Mouse (Mus musculus): Measurements from ENCODE around the gene Slc5a11. TPM values are rescaled to one million over a fixed set of nuclear protein-coding genes. Genes with fewer than 3 reads are reported as not detected.

Gene Slc5a11
- polyA plus RNA-seq, 1 experiment from 2014 or later, result 0.11 TPM

GRCm38 (mm10) chr7:123188462-123188861 is 26.1 kb upstream of the Slc5a11 start:
- Histone ChIP-seq H3K9me3 (replicated peaks; ENCODE audit: control insufficient read depth, low read length) (no peaks in the 10 kb centered on the region), H3K27me3 (ENCODE audit: control insufficient read depth, insufficient read depth, low read length) (no peaks in the 10 kb centered on the region), H3K4me1 (ENCODE audit: control insufficient read depth, insufficient read depth, low read length) (no peaks in the 10 kb centered on the region), H3K4me3 (ENCODE audit: low read length) (no peak overlapping the region), H3K9ac (ENCODE audit: low read length) (no peak overlapping the region), H3K27ac (ENCODE audit: low read length) (no peak overlapping the region), H3K4me2 (ENCODE audit: low read depth, low read length) (no peak overlapping the region), H3K36me3 (ENCODE audit: control insufficient read depth, insufficient read depth) (peaks cover 82% of the 10 kb centered on the region)
- no peak for ATAC-seq (replicated peaks; ENCODE audit: extremely low read depth, insufficient read depth, low FRiP score)
- WGBS, result 78% methylated on average over 3 of the region's 3 CpGs

DNA sequence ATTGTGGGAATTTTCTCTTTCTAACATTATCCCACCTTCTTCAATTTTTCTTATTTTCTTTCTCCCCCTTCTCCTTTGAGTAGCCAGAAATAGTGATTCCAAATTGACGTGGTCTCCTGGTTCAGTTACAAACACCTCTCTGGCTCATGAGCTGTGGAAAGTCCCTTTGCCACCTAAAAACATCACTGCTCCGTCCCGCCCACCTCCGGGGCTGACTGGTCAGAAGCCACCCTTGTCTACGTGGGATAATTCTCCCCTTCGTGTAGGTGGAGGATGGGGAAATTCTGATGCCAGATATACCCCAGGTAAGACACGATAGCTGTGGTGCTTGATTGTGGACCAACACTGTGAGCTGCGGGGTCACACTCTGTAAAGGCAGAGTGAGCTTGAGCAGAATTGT is 24.8 kb upstream of the Slc5a11 start:
- Histone ChIP-seq H3K36me3 (ENCODE audit: control insufficient read depth, insufficient read depth) (peaks cover 72% of the 10 kb centered on the region), H3K4me3 (ENCODE audit: low read length) (no peak overlapping the region), H3K9ac (ENCODE audit: low read length) (no peak overlapping the region), H3K9me3 (replicated peaks; ENCODE audit: control insufficient read depth, low read length) (no peaks in the 10 kb centered on the region), H3K4me2 (ENCODE audit: low read depth, low read length) (no peak overlapping the region), H3K27ac (ENCODE audit: low read length) (no peak overlapping the region), H3K4me1 (ENCODE audit: control insufficient read depth, insufficient read depth, low read length) (no peaks in the 10 kb centered on the region), H3K27me3 (ENCODE audit: control insufficient read depth, insufficient read depth, low read length) (no peaks in the 10 kb centered on the region)
- ATAC-seq (replicated peaks; ENCODE audit: extremely low read depth, insufficient read depth, low FRiP score), result no peak
- 95% methylated on average over 8 of the region's 8 CpGs for WGBS

- H3K4me1 ChIP-seq (ENCODE audit: control insufficient read depth, insufficient read depth, low read length), result peaks cover 2% of the 10 kb centered on the region; the same call in 1 of the 2 replicates
- H3K36me3 ChIP-seq (ENCODE audit: control insufficient read depth, insufficient read depth), result peaks cover 58% of the 10 kb centered on the region
- H3K27me3 ChIP-seq (ENCODE audit: control insufficient read depth, insufficient read depth, low read length), result no peaks in the 10 kb centered on the region
- no peak for ATAC-seq (replicated peaks; ENCODE audit: extremely low read depth, insufficient read depth, low FRiP score)
- H3K9me3 ChIP-seq (replicated peaks; ENCODE audit: control insufficient read depth, low read length), result no peaks in the 10 kb centered on the region
- H3K27ac ChIP-seq (ENCODE audit: low read length), result no peak overlapping the region
- H3K4me3 ChIP-seq (ENCODE audit: low read length), result no peak overlapping the region
- 82% methylated on average over 5 of the region's 5 CpGs for WGBS
- no peak overlapping the region for H3K4me2 ChIP-seq (ENCODE audit: low read depth, low read length)
- no peak overlapping the region for H3K9ac ChIP-seq (ENCODE audit: low read length)
Measured at GRCm38 (mm10) chr7:123191731-123192130, 22.8 kb upstream of the Slc5a11 start.

DNA sequence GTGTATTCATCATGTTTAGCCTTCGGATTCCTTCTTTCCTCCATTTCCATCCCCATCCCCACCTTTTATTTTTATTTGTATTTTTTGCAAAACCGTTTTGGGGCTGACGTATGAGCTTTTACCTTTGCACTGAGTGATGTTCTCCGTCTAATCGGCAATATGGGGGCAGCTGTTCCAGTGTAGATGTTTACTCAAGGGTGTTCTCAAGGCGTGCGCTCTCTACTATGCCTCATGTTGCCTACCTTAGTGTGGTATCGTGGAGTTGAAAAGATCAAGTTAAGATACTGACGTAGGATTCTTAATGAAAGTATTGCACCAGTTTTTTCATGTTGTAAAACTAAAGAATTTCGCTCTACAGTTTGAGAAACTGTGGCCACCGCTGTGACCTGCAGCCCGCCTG is 21.4 kb upstream of the Slc5a11 start:
- WGBS, result 95% methylated on average over 12 of the region's 12 CpGs
- no peak overlapping the region for H3K9ac ChIP-seq (ENCODE audit: low read length)
- no peak overlapping the region for H3K4me2 ChIP-seq (ENCODE audit: low read depth, low read length)
- peaks cover 46% of the 10 kb centered on the region for H3K36me3 ChIP-seq (ENCODE audit: control insufficient read depth, insufficient read depth)
- no peak overlapping the region for H3K27ac ChIP-seq (ENCODE audit: low read length)
- no peaks in the 10 kb centered on the region for H3K27me3 ChIP-seq (ENCODE audit: control insufficient read depth, insufficient read depth, low read length)
- H3K9me3 ChIP-seq (replicated peaks; ENCODE audit: control insufficient read depth, low read length), result no peaks in the 10 kb centered on the region
- H3K4me1 ChIP-seq (ENCODE audit: control insufficient read depth, insufficient read depth, low read length), result peaks cover 2% of the 10 kb centered on the region; the same call in 1 of the 2 replicates
- no peak for ATAC-seq (replicated peaks; ENCODE audit: extremely low read depth, insufficient read depth, low FRiP score)
- no peak overlapping the region for H3K4me3 ChIP-seq (ENCODE audit: low read length)

DNA sequence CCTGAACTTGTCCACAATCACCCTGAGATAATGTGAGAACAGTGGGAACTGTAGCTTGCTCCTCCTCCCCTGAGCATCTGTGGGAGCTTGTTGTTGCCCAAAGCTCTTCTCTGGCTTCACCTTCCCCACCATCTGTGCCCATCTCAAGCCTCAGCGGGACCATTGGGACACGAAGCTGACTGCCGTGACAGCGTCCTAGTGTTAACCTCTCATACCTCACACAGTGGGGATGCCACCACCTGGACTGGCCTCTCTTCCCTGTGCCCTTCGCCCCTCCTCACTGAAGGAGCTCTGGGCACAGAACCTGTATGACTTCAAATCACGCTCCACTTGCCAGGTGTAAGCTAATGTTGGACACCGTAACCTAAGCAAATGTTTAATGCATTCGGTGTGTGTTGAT is 19.9 kb upstream of the Slc5a11 start:
- Histone ChIP-seq H3K36me3 (ENCODE audit: control insufficient read depth, insufficient read depth) (peaks cover 34% of the 10 kb centered on the region), H3K4me2 (ENCODE audit: low read depth, low read length) (no peak overlapping the region), H3K9ac (ENCODE audit: low read length) (no peak overlapping the region), H3K27me3 (ENCODE audit: control insufficient read depth, insufficient read depth, low read length) (no peaks in the 10 kb centered on the region), H3K4me1 (ENCODE audit: control insufficient read depth, insufficient read depth, low read length) (peaks cover 2% of the 10 kb centered on the region; the same call in 1 of the 2 replicates), H3K4me3 (ENCODE audit: low read length) (no peak overlapping the region), H3K9me3 (replicated peaks; ENCODE audit: control insufficient read depth, low read length) (no peaks in the 10 kb centered on the region), H3K27ac (ENCODE audit: low read length) (no peak overlapping the region)
- 87% methylated on average over 8 of the region's 8 CpGs for WGBS
- ATAC-seq (replicated peaks; ENCODE audit: extremely low read depth, insufficient read depth, low FRiP score), result no peak

DNA sequence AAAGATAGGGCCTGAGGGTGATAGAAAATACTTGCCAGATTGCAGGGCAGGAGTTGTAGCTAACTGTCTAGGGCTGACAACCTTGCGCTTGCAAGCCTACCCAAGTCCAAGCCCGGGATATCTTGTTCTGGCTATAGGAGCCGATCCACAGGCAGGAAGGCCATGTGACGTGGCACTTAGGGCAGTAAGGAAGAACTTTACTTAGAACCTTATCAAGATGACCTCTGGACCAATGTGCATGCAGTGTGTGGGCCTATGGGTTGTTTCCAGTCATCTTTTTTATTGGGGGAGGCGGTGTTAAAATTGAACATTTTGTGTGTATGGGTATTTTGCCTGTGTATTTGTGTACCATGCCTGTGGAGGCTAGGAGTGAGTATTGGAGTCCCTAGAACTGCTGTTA is 18.1 kb upstream of the Slc5a11 start:
- Histone ChIP-seq H3K9ac (ENCODE audit: low read length) (no peak overlapping the region), H3K36me3 (ENCODE audit: control insufficient read depth, insufficient read depth) (peaks cover 20% of the 10 kb centered on the region), H3K9me3 (replicated peaks; ENCODE audit: control insufficient read depth, low read length) (no peaks in the 10 kb centered on the region), H3K4me3 (ENCODE audit: low read length) (no peak overlapping the region), H3K4me2 (ENCODE audit: low read depth, low read length) (no peak overlapping the region), H3K27me3 (ENCODE audit: control insufficient read depth, insufficient read depth, low read length) (no peaks in the 10 kb centered on the region), H3K27ac (ENCODE audit: low read length) (no peak overlapping the region), H3K4me1 (ENCODE audit: control insufficient read depth, insufficient read depth, low read length) (peaks cover 2% of the 10 kb centered on the region; the same call in 1 of the 2 replicates)
- 53% methylated on average over 5 of the region's 5 CpGs for WGBS
- no peak for ATAC-seq (replicated peaks; ENCODE audit: extremely low read depth, insufficient read depth, low FRiP score)

DNA sequence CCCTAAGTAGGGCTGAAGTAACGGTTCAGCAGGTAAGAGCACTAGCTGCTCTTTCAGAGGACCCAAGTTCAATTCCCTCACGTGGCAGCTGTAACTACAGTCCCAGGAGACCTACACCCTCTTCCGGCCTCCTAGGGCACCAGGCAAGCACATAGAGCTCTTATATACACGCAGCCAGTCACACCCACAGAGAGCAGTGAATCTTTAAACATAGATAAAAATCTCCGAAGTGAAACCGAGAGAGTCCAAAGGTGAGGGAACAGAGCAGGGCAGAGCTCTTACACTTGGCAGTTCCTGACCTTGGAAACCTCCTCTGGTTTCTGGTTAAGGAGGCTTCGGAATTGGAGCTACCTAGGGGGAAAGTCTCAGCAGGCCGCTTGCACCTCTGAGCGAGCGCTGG is 15.9 kb upstream of the Slc5a11 start:
- peaks cover 2% of the 10 kb centered on the region; the same call in 1 of the 2 replicates for H3K4me1 ChIP-seq (ENCODE audit: control insufficient read depth, insufficient read depth, low read length)
- H3K27ac ChIP-seq (ENCODE audit: low read length), result no peak overlapping the region
- no peaks in the 10 kb centered on the region for H3K27me3 ChIP-seq (ENCODE audit: control insufficient read depth, insufficient read depth, low read length)
- no peak overlapping the region for H3K4me3 ChIP-seq (ENCODE audit: low read length)
- H3K9ac ChIP-seq (ENCODE audit: low read length), result no peak overlapping the region
- no peaks in the 10 kb centered on the region for H3K9me3 ChIP-seq (replicated peaks; ENCODE audit: control insufficient read depth, low read length)
- 62% methylated on average over 10 of the region's 10 CpGs for WGBS
- no peak overlapping the region for H3K4me2 ChIP-seq (ENCODE audit: low read depth, low read length)
- no peak for ATAC-seq (replicated peaks; ENCODE audit: extremely low read depth, insufficient read depth, low FRiP score)
- H3K36me3 ChIP-seq (ENCODE audit: control insufficient read depth, insufficient read depth), result peaks cover 4% of the 10 kb centered on the region; the same call in 1 of the 2 replicates

- H3K4me1 ChIP-seq (ENCODE audit: control insufficient read depth, insufficient read depth, low read length), result peaks cover 2% of the 10 kb centered on the region; the same call in 1 of the 2 replicates
- 69% methylated on average over 3 of the region's 3 CpGs for WGBS
- no peak overlapping the region for H3K4me3 ChIP-seq (ENCODE audit: low read length)
- H3K4me2 ChIP-seq (ENCODE audit: low read depth, low read length), result no peak overlapping the region
- ATAC-seq (replicated peaks; ENCODE audit: extremely low read depth, insufficient read depth, low FRiP score), result no peak
- H3K9me3 ChIP-seq (replicated peaks; ENCODE audit: control insufficient read depth, low read length), result no peaks in the 10 kb centered on the region
- H3K36me3 ChIP-seq (ENCODE audit: control insufficient read depth, insufficient read depth), result peaks cover 4% of the 10 kb centered on the region; the same call in 1 of the 2 replicates
- no peak overlapping the region for H3K9ac ChIP-seq (ENCODE audit: low read length)
- H3K27ac ChIP-seq (ENCODE audit: low read length), result no peak overlapping the region
- no peaks in the 10 kb centered on the region for H3K27me3 ChIP-seq (ENCODE audit: control insufficient read depth, insufficient read depth, low read length)
Measured at GRCm38 (mm10) chr7:123199151-123199550, 15.4 kb upstream of the Slc5a11 start.

DNA sequence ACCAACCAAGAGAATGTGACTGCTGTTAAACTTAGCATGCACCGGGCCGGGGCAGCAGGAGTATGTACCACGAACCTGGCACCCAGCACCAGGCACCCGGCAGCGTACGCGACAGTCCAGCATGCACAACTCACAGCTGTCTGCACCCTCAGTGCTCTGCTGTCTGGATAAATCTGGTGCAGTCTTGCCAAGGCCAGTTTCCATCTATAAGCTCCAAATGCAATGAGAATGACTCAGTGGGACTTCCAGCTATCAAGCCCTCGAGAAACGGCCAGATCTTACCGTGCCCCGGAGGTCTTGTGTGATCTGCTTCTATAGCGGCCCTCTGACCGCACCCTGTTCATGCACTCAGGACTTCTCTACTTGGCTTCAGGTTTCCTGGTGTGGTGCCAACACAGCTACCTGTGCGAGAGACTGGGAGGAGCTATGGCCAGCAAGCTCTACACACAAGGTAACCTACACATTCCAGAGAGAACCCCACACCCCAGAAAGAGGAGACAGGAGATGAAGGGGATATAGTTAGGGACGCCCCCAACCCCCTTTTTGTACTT is 14.8 kb upstream of the Slc5a11 start:
- no peak overlapping the region for H3K27ac ChIP-seq (ENCODE audit: low read length)
- WGBS, result 86% methylated on average over 15 of the region's 15 CpGs

More for the DNA sequence above, 14.8 kb upstream of the Slc5a11 start:
- Histone ChIP-seq H3K36me3 (ENCODE audit: control insufficient read depth, insufficient read depth) (peaks cover 2% of the 10 kb centered on the region; the same call in 1 of the 2 replicates), H3K4me2 (ENCODE audit: low read depth, low read length) (no peak overlapping the region), H3K4me1 (ENCODE audit: control insufficient read depth, insufficient read depth, low read length) (peaks cover 2% of the 10 kb centered on the region; the same call in 1 of the 2 replicates), H3K9me3 (replicated peaks; ENCODE audit: control insufficient read depth, low read length) (no peaks in the 10 kb centered on the region), H3K9ac (ENCODE audit: low read length) (no peak overlapping the region), H3K4me3 (ENCODE audit: low read length) (no peak overlapping the region), H3K27me3 (ENCODE audit: control insufficient read depth, insufficient read depth, low read length) (no peaks in the 10 kb centered on the region)
- no peak for ATAC-seq (replicated peaks; ENCODE audit: extremely low read depth, insufficient read depth, low FRiP score)

Measured in heart, embryonic 16.5 days (tissue).